Mouse (Mus musculus): ENCODE data around the gene Alox12. TPM values are rescaled to one million over a fixed set of nuclear protein-coding genes. Genes with fewer than 3 reads are reported as not detected.

The Alox12 gene
- polyA plus RNA-seq, 1 experiment from 2014 or later = 0.08 TPM

DNA sequence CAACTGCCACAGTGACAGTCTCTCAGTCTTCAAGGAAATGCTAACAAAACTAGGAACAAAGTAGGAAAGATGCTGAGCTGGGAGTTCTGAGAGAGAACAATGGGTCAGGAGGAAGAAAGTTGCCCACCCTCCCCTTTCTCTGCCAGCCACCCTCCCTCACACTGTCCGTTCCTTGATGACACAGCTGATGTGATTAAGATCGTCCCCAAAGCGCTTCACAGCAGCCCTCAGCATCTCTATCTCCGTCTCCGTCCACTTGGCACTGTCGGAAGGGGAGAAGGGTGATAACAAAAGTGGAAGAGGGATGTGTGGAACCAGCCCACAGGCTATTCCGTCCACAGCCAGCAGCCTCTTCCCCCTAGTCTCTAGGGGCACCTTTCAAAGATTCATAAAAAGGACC, 18.4 kb downstream of the Alox12 start:
- Histone ChIP-seq H3K36me3 (ENCODE audit: control insufficient read depth, insufficient read depth, low read length) (peaks cover 11% of the 10 kb centered on the region; the same call in 1 of the 2 replicates), H3K27ac (ENCODE audit: low read depth, low read length) (peak overlapping the region; percentile 93), H3K27me3 (ENCODE audit: control insufficient read depth, insufficient read depth, low read length) (no peaks in the 10 kb centered on the region), H3K4me1 (ENCODE audit: control insufficient read depth, insufficient read depth, low read length) (peaks cover 27% of the 10 kb centered on the region), H3K4me2 (ENCODE audit: low read depth, low read length) (peak overlapping the region; percentile 99), H3K4me3 (ENCODE audit: low read depth, low read length) (peak overlapping the region; percentile 93), H3K9me3 (ENCODE audit: control insufficient read depth, low read length) (no peaks in the 10 kb centered on the region), H3K9ac (replicated peaks; ENCODE audit: low read depth, low read length) (peak overlapping the region; percentile 76)
- ATAC-seq (ENCODE audit: low read depth) = no peak
- WGBS = 27% methylated on average over 7 of the region's 7 CpGs

DNA sequence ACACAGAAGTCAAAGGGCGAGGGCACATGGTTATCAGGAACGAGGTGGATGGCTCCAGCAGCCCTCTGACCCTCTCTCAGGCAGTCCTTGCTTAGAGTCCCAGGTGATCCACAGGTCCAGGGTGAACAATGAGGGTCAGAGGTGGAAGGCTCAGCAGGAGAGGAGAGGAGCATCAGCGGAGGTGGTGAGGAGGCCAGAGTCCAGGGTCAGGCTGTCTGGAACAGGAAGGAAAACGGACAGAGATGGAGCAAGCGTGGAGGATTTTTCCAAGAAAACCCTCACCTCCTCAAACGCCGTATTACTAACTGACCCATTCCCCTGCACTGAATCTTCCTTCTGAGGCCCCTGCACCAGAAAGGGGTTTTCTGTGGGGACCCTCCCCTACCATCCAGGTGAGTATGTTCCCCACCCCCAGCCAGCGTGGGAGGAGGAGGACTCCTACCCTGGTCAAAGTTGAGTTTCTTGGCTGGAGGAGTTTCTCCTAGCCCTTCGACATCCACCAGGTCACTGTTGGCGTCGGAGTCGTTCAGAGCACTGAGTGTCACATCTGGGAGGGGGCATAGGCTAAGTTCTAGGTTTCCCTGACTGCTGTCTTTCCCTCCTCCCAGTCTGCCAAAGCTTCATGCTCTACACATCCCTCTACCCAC, 19.8 kb downstream of the Alox12 start:
- H3K9me3 ChIP-seq (ENCODE audit: control insufficient read depth, low read length) = no peaks in the 10 kb centered on the region
- peaks cover 23% of the 10 kb centered on the region for H3K4me1 ChIP-seq (ENCODE audit: control insufficient read depth, insufficient read depth, low read length)
- H3K4me2 ChIP-seq (ENCODE audit: low read depth, low read length) = no peak overlapping the region
- ATAC-seq (ENCODE audit: low read depth) = no peak
- 95% methylated on average over 12 of the region's 12 CpGs for WGBS
- no peak overlapping the region for H3K27ac ChIP-seq (ENCODE audit: low read depth, low read length)
- no peaks in the 10 kb centered on the region for H3K27me3 ChIP-seq (ENCODE audit: control insufficient read depth, insufficient read depth, low read length)
- H3K36me3 ChIP-seq (ENCODE audit: control insufficient read depth, insufficient read depth, low read length) = peaks cover 11% of the 10 kb centered on the region; the same call in 1 of the 2 replicates
- H3K4me3 ChIP-seq (ENCODE audit: low read depth, low read length) = no peak overlapping the region
- H3K9ac ChIP-seq (replicated peaks; ENCODE audit: low read depth, low read length) = no peak overlapping the region

DNA sequence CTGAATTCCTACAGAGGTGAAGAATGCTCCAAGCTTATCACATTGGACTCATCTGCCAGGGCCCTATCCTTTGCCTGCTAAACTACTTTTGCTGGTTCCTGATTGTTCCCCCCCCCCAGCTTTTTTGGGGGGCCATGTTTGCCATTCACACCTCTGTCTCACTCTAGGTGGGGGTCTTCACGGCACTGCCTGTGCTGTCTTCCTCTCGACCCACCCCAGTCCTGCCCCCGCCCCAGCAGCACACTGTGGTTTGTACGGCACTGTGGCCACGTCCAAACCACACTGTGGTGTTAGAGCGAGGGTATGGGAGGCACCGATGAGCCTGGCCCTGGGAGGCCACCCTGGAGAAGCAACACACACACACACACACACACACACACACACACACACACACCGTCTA, 20.7 kb downstream of the Alox12 start:
- H3K4me2 ChIP-seq (ENCODE audit: low read depth, low read length) = no peak overlapping the region

DNA sequence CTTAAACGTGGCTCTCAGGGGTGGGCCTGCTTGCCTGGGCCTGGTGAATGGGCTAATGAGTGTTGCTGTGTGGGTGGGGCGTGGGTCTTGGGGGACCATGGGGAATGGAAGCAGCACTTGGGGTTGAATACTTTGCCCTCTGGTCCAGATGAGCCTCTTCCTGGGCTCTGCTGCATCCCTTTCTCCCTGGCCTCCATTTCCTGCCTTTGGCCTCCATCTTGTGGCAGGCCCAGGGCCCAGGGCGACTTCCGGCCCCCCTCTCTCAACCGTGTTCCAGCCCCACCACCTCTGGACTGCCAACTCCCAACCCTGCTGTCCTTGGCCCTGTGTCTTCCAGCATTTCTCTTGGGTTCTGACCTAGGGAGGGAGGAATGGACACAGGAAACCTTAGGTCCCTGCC, 21.1 kb downstream of the Alox12 start:
- no peak overlapping the region for H3K4me2 ChIP-seq (ENCODE audit: low read depth, low read length)
- no peak overlapping the region for H3K9ac ChIP-seq (replicated peaks; ENCODE audit: low read depth, low read length)
- H3K27ac ChIP-seq (ENCODE audit: low read depth, low read length) = no peak overlapping the region
- WGBS = 64% methylated on average over 5 of the region's 5 CpGs
- no peak for ATAC-seq (ENCODE audit: low read depth)
- H3K4me1 ChIP-seq (ENCODE audit: control insufficient read depth, insufficient read depth, low read length) = peaks cover 20% of the 10 kb centered on the region
- peaks cover 11% of the 10 kb centered on the region; the same call in 1 of the 2 replicates for H3K36me3 ChIP-seq (ENCODE audit: control insufficient read depth, insufficient read depth, low read length)
- H3K9me3 ChIP-seq (ENCODE audit: control insufficient read depth, low read length) = no peaks in the 10 kb centered on the region
- peaks cover 4% of the 10 kb centered on the region for H3K27me3 ChIP-seq (ENCODE audit: control insufficient read depth, insufficient read depth, low read length)
- H3K4me3 ChIP-seq (ENCODE audit: low read depth, low read length) = no peak overlapping the region

More for the DNA sequence above, 20.7 kb downstream of the Alox12 start:
- peaks cover 11% of the 10 kb centered on the region; the same call in 1 of the 2 replicates for H3K36me3 ChIP-seq (ENCODE audit: control insufficient read depth, insufficient read depth, low read length)
- H3K4me3 ChIP-seq (ENCODE audit: low read depth, low read length) = no peak overlapping the region
- H3K9me3 ChIP-seq (ENCODE audit: control insufficient read depth, low read length) = no peaks in the 10 kb centered on the region
- H3K9ac ChIP-seq (replicated peaks; ENCODE audit: low read depth, low read length) = no peak overlapping the region
- H3K4me1 ChIP-seq (ENCODE audit: control insufficient read depth, insufficient read depth, low read length) = peaks cover 21% of the 10 kb centered on the region
- no peak overlapping the region for H3K27ac ChIP-seq (ENCODE audit: low read depth, low read length)
- H3K27me3 ChIP-seq (ENCODE audit: control insufficient read depth, insufficient read depth, low read length) = peaks cover 2% of the 10 kb centered on the region; the same call in 1 of the 2 replicates
- ATAC-seq (ENCODE audit: low read depth) = no peak
- WGBS = 90% methylated on average over 7 of the region's 8 CpGs

DNA sequence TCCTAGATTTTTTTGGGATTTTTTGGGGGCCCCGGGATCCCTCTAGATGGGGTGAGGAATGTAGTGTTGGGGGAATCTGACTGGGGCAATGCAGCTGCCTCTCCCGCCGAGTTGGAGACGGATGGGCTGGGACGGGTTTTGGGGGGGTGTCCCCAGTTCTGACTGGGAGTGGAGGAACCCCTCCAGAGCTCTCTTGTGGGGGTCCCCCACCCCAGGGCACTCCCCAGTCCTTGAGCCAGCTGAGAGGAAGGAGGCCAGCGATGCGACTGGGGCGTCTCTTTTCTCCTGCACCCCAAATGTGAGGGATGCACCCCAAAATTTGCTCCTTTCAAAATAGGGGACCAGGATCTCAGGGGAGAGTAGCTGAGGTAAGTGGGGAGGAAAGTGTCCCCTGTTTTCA, 22.1 kb downstream of the Alox12 start:
- peaks cover 6% of the 10 kb centered on the region for H3K27me3 ChIP-seq (ENCODE audit: control insufficient read depth, insufficient read depth, low read length)
- H3K4me3 ChIP-seq (ENCODE audit: low read depth, low read length) = peak overlapping the region; percentile 23; the same call in 1 of the 2 replicates
- 32% methylated on average over 8 of the region's 8 CpGs for WGBS
- H3K4me1 ChIP-seq (ENCODE audit: control insufficient read depth, insufficient read depth, low read length) = peaks cover 12% of the 10 kb centered on the region
- no peak overlapping the region for H3K27ac ChIP-seq (ENCODE audit: low read depth, low read length)
- ATAC-seq (ENCODE audit: low read depth) = no peak
- H3K9me3 ChIP-seq (ENCODE audit: control insufficient read depth, low read length) = no peaks in the 10 kb centered on the region
- peak overlapping the region; percentile 41 for H3K9ac ChIP-seq (replicated peaks; ENCODE audit: low read depth, low read length)
- H3K36me3 ChIP-seq (ENCODE audit: control insufficient read depth, insufficient read depth, low read length) = peaks cover 11% of the 10 kb centered on the region; the same call in 1 of the 2 replicates
- peak overlapping the region; percentile 37 for H3K4me2 ChIP-seq (ENCODE audit: low read depth, low read length)

DNA sequence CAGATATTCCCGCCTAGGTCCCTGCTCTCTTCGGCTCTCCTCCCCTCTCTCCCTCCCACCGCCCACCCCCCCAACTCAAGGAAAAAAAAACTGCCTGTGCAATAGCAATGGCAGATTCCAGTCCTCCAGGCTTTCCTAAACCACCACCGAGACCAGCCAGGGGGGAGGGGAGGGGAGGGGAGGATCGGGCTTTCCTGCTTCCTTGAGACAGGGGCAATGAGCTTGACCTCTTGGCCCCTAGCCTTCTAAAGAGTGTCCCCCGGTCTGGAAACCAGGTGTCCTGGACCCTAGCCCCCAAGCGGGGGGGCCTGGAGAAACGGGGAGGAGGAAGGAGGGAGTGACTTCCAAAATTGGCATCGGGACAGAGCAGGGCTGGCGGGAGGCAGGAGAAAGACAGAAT, 22.6 kb downstream of the Alox12 start:
- H3K4me1 ChIP-seq (ENCODE audit: control insufficient read depth, insufficient read depth, low read length) = peaks cover 12% of the 10 kb centered on the region
- H3K27ac ChIP-seq (ENCODE audit: low read depth, low read length) = no peak overlapping the region
- peaks cover 11% of the 10 kb centered on the region; the same call in 1 of the 2 replicates for H3K36me3 ChIP-seq (ENCODE audit: control insufficient read depth, insufficient read depth, low read length)
- H3K4me2 ChIP-seq (ENCODE audit: low read depth, low read length) = peak overlapping the region; percentile 37
- H3K9me3 ChIP-seq (ENCODE audit: control insufficient read depth, low read length) = no peaks in the 10 kb centered on the region
- H3K4me3 ChIP-seq (ENCODE audit: low read depth, low read length) = peak overlapping the region; percentile 23
- H3K27me3 ChIP-seq (ENCODE audit: control insufficient read depth, insufficient read depth, low read length) = peaks cover 10% of the 10 kb centered on the region
- H3K9ac ChIP-seq (replicated peaks; ENCODE audit: low read depth, low read length) = peak overlapping the region; percentile 41
- no peak for ATAC-seq (ENCODE audit: low read depth)
- 9% methylated on average over 8 of the region's 10 CpGs for WGBS

DNA sequence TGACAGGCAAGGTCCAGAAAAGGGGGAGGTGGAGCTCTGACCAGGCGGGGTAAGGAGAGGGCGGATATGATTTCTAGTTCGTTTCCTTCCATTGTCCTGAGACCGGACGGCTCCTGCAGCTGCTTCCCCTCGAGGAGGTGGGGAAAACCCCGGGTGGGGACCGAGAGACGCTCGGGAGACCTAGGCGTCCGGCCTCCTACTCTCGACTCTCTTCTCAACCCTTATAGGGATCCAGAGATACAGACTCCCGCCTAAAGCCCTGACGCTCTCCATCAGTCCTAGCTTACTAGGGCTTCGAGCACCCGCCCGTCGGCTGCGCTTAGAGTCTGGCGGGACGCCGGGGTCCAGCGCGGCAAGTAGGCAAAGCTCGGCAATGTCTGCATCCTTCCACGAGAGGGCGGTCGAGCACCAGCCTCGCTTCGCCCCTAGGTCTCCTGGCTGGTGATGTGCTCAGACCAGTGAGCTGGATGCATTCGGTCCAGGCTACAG, 24.9 kb downstream of the Alox12 start:
- Histone ChIP-seq H3K36me3 (ENCODE audit: control insufficient read depth, insufficient read depth, low read length) (peaks cover 6% of the 10 kb centered on the region; the same call in 1 of the 2 replicates), H3K4me2 (ENCODE audit: low read depth, low read length) (peak overlapping the region; percentile 46), H3K27ac (ENCODE audit: low read depth, low read length) (0 out of 2 replicates have a peak overlapping the region, but pooled peaks have one; percentile 28), H3K9me3 (ENCODE audit: control insufficient read depth, low read length) (no peaks in the 10 kb centered on the region), H3K4me3 (ENCODE audit: low read depth, low read length) (no peak overlapping the region), H3K27me3 (ENCODE audit: control insufficient read depth, insufficient read depth, low read length) (peaks cover 11% of the 10 kb centered on the region), H3K9ac (replicated peaks; ENCODE audit: low read depth, low read length) (no peak overlapping the region), H3K4me1 (ENCODE audit: control insufficient read depth, insufficient read depth, low read length) (peaks cover 3% of the 10 kb centered on the region)
- peak; percentile 45; the same call in 1 of the 2 replicates for ATAC-seq (ENCODE audit: low read depth)
- 0% methylated on average over 32 of the region's 32 CpGs for WGBS

DNA sequence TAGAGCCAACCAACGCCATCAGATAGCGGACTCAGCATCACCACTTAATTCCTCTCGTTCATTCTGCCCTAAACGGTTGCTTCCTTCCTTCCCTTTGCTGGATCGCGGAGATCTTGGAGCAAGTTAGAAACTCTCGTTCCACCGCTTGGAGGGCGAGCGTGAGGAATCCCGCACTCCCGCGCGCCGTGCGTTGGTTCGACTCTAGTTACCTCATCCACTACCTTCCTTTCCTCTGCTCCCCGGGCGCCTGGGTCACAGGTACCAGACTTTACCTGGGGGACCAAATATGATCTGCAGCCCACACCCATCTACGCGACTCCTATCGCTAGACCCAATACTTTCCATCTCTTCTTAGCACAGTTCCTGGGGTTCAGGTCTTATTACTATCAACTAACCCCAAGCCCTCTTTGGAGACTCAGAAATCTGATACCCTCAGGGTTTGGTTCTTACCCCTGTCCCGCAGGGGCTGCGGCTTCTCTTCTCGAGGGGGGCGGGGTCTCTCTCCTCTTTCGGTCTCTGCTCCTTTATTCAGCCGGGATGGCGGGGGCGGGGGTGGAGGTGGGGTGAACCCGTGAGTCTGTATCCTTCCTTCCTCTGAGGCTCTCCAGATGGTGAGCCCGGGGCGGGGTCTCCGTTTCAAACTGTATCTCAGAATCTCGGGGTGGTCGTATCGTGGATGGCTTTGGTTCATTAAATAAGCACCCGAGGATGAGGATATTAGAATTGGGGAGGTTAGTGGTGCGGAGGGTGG, 25.7 kb downstream of the Alox12 start, which contains the start of gene Bcl6b:
Gene Bcl6b, minus strand, starts transcription at position 539 of the 751 bp plus-strand sequence.
- Histone ChIP-seq H3K4me1 (ENCODE audit: control insufficient read depth, insufficient read depth, low read length) (peaks cover 3% of the 10 kb centered on the region), H3K4me2 (ENCODE audit: low read depth, low read length) (peak within 1 kb of the TSS; percentile 46), H3K4me3 (ENCODE audit: low read depth, low read length) (peak within 1 kb of the TSS; percentile 24), H3K27ac (ENCODE audit: low read depth, low read length) (0 out of 2 replicates have a peak within 1 kb of the TSS, but pooled peaks have one; percentile 28), H3K9ac (replicated peaks; ENCODE audit: low read depth, low read length) (0 out of 2 replicates have a peak within 1 kb of the TSS, but pooled peaks have one; percentile 11), H3K27me3 (ENCODE audit: control insufficient read depth, insufficient read depth, low read length) (peaks cover 11% of the 10 kb centered on the region), H3K9me3 (ENCODE audit: control insufficient read depth, low read length) (no peaks in the 10 kb centered on the region), H3K36me3 (ENCODE audit: control insufficient read depth, insufficient read depth, low read length) (no peaks in the 10 kb centered on the region)
- ATAC-seq (ENCODE audit: low read depth) = no peak
- WGBS = 1% methylated on average over 39 of the region's 39 CpGs
